Mouse (Mus musculus): Measurements from ENCODE around the gene Gm5788.
A peak's percentile ranks its signal among the peaks of the same experiment; 100 is the strongest.
"Not testable (repeated sequence)": the region's sequence is repeated elsewhere in the genome, so short reads cannot be mapped to it uniquely, and the experiment has no call there.

Gene Gm5788

DNA sequence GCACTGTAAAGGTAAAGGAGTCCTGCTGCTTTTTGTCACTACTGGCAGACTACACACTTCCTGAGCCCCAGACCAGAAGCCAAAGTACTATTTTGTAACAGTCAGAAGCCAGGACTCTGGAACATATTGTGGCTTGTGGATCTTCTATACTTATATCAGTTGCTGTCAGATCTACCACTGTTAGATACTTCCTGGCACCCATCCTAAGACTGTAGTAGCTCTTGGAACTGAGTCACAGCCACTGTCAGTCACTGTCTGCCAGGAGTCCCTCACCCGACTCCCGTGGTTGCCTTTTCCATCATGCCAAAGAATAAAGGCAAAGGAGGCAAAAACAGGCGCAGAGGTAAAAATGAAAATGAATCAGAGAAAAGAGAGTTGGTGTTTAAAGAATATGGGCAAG is at the start of gene Gm5788:
Gene Gm5788 (plus strand): TSS at position 301 of the 400 bp plus-strand sequence.
- not testable (repeated sequence) for DNase-seq (ENCODE audit: low read depth, low spot score)

- DNase-seq (ENCODE audit: low read depth, low spot score), result no peak
Observed at GRCm38 (mm10) chr12:87449456-87449855, 45.1 kb upstream of the Gm5788 start.

DNA sequence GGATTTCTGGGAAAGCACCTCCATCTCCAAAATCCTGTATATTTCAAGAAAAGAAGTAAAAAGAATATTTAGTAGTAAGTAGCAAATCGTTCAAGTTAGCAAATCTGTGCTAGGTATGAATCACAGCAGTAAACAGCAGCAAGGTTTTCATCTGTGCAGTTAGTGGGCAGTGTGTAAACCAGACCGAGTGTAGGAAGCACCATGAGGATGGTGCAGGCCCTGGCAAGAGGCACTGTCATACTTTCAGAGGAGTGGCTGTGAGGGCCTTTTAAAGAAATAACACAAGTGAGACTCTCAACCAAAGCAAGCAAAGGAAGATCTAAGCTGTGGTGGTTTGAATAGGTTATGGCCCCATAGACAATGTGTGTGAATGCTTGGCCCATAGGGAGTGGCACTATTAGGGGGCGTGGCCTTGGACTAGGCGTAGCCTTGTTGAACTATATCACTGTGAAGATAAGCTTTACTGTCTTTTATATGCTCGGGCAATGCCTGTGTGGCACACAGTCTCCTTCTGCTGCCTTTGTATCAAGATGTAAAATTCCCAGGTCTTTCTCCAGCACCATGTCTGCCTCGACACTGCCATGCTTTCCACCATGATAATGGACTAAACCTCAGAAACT is 29.7 kb upstream of the Gm5788 start:
- no peak for DNase-seq (ENCODE audit: low read depth, low spot score)

GRCm38 (mm10) chr12:87470263-87471136 is 24.0 kb upstream of the Gm5788 start:
- DNase-seq (ENCODE audit: low read depth, low spot score), result no peak

DNA sequence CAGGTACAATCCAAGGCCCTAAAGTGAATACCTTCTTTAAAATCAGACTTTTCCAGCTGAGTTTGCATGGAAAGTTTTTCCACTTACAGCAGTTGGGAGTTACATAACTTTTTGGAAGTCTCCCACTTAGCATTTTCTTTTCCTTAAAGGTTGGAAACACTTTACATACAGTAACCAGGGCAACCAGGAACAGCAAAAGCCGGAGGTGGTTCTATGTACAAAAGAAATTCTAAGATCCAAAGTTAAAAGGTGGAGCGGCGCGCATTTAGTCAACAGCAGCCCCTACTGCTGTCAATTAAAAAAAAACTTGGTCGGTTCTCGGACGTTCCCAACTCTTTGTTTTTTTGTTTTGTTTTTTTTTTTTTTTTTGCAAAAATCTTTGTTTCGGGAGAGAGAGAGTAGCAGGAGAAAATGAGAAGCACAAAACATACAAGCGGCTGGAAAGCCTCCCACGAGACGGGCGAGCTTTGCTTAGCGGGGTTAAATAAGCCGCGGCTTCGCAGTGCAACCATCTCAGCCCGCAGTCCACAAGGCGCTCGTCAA is 23.0 kb upstream of the Gm5788 start:
- peak; percentile 64 for DNase-seq (ENCODE audit: low read depth, low spot score)

DNA sequence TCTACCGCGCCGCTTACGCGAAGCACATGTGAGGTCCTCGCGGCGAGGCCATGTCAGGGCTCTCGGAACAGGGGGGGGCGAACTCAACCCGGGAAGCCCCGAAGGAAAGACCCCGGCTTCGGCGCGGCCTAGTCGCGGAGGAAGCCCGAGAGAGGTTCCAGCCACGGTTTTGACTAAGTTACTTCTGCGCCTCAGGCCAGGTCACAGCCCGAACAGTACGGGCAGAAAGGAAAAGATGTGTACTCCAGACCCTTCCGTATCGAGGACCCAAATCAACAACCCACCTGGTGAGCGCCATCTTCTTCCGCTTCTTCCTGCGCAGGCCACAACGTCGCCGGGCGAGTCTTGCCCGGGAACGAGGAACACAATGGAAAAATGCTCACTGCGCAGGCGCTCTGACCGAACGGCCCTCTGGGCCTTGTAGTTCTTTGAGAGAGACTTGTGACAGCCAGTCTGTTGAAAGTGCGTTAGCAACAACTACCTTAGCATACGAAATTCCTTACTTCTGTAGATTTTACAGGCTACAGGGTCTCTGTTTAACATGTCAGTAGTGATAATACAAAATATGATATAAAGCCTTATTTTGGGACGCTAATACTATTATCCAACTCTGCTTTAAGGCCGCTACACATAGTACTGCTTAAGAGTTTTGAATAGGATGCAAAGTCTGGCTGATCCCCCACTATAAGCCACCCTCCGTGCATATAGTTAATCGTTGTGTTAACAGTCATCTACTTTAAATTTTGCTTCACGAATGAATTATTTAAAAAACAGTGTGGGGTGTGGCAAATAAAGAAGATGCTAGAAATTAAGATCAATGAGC is 22.3 kb upstream of the Gm5788 start, which contains the start of gene Snw1:
Gene Snw1 (minus strand): TSS at position 311 of the 823 bp plus-strand sequence.
- DNase-seq (ENCODE audit: low read depth, low spot score), result peak; percentile 96

DNA sequence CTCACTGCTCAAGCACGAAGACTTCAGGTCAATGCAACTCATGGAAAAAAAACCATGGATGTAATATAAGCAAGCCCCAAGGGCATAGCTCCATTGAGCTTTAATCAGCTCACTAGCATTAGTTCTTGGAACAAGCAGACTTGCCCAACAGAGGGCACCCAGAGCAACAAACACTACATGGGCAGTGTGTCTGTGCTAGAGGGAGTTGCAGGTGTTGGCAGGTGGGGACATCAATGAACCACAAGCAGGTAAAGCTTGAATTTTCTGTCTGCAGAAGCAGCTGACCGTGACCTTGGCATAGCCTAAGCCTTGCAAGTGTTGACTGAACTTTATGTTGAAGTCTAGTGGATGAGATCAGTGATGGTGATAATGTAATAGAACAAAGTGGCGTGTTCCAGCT is 19.8 kb upstream of the Gm5788 start:
- no peak for DNase-seq (ENCODE audit: low read depth, low spot score)

DNA sequence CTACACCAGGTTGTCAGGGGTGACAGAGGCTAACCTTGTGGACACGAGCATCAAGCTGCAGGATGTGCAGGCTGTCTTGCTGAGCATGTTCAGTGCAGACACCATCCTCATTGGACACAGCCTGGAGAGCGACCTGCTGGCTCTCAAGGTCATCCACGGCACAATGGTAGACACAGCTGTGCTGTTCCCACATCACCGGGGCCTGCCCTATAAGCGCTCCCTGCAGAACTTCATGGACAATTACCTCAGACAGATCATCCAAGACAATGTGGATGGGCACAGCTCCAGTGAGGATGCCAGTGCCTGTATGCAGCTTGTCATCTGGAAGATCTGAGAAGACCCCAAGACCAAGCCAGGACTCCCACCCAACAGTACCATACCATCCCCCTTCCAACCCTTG is 12.0 kb upstream of the Gm5788 start:
- not testable (repeated sequence) for DNase-seq (ENCODE audit: low read depth, low spot score)

- DNase-seq (ENCODE audit: low read depth, low spot score), result not testable (repeated sequence)
Observed at GRCm38 (mm10) chr12:87488683-87489082, 5.8 kb upstream of the Gm5788 start.

DNA sequence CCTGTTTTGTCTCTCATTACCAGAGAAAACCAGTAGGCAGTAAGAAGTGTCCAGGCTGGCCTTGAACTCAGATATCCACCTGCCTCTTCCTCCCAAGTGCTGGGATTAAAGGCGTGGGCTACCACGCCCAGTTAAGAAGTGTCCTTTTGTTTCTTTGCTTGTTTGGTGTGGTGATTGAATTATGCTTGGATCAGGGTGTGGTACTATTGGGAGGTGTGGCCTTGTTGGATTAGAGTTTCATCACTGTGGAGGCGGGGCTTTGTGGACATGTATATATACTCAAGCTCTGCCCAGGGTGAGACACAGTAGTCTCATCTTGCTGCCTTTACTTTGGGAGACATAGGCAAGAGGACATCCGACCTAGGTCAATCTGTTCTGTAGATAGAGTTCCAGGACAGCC is 19.5 kb downstream of the Gm5788 start, which contains the start of gene Gm8300:
Gene Gm8300 (plus strand): TSS at position 301 of the 400 bp plus-strand sequence.
- not testable (repeated sequence) for DNase-seq (ENCODE audit: low read depth, low spot score)

- not testable (repeated sequence) for DNase-seq (ENCODE audit: low read depth, low spot score)
Observed at GRCm38 (mm10) chr12:87519616-87520015, 25.1 kb downstream of the Gm5788 start.

DNA sequence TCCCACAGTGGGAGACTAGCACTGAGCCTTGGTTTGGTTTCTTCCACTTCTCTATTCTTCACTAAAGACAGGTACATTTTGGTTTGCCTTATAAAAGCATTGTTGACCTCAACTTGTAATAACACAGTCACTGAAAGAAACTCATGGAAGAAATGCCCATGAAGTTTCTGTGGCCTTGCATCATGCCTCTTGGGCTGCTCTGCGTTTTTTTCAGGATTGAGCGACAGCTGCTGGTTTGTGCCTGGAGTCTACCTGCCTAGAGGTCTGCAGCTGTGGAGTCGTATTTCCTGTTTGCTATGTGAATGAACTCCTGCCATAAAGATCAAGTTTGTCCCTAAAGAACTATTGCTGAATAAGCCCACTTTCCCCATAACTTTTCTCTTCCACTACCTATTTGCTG is 49.4 kb downstream of the Gm5788 start:
- no peak for DNase-seq (ENCODE audit: low read depth, low spot score)
